Mouse (Mus musculus) monocyte, adult 2 months (primary cell): ENCODE data around the gene Vmn1r78.
"Not testable (repeated sequence)": the region's sequence is repeated elsewhere in the genome, so short reads cannot be mapped to it uniquely, and the experiment has no call there.

ENCODE experiments used
- DNase-seq, 2 experiments: peaks; one replicate each; pipeline ENCODE4 v3.0.0; 2022; ENCODE audit warnings: low spot score in 2 of 2, low read depth in 1 of 2

The Vmn1r78 gene

GRCm38 (mm10) chr7:12149957-12150356, at the start of gene Vmn1r78:
Vmn1r78 (plus strand) TSS chr7:12150257.
- no peak for DNase-seq

- not testable (repeated sequence) for DNase-seq
Observed at GRCm38 (mm10) chr7:12156463-12156862, 6.4 kb downstream of the Vmn1r78 start.

- DNase-seq: not testable (repeated sequence)
Observed at GRCm38 (mm10) chr7:12170979-12171378, 20.9 kb downstream of the Vmn1r78 start, which contains the start of gene Vmn1r79. Vmn1r79 (plus strand) TSS chr7:12171279.

- not testable (repeated sequence) for DNase-seq
Observed at GRCm38 (mm10) chr7:12172926-12173325, 22.9 kb downstream of the Vmn1r78 start.

- DNase-seq: no peak
Observed at GRCm38 (mm10) chr7:12188986-12189385, 38.9 kb downstream of the Vmn1r78 start, which contains the start of gene Vmn1r80. Vmn1r80 (plus strand) TSS chr7:12189286.

GRCm38 (mm10) chr7:12204141-12204540, 54.1 kb downstream of the Vmn1r78 start:
- DNase-seq: no peak
